Mouse (Mus musculus) thymus, postnatal 10 days (tissue): ENCODE measurements at regions not wholly inside any gene's neighbourhood (a gene's known extent, or its start where the extent isn't known, plus 50 kb on each side); places are given as distances from the start of the nearest gene placed in this dataset.
"Not testable (repeated sequence)": the region's sequence is repeated elsewhere in the genome, so short reads cannot be mapped to it uniquely, and the experiment has no call there.

Source experiments
- DNase-seq, 2 experiments: peaks; one replicate each; pipeline ENCODE4 v3.0.0; 2021; ENCODE audit warnings: low spot score in 2 of 2

DNA sequence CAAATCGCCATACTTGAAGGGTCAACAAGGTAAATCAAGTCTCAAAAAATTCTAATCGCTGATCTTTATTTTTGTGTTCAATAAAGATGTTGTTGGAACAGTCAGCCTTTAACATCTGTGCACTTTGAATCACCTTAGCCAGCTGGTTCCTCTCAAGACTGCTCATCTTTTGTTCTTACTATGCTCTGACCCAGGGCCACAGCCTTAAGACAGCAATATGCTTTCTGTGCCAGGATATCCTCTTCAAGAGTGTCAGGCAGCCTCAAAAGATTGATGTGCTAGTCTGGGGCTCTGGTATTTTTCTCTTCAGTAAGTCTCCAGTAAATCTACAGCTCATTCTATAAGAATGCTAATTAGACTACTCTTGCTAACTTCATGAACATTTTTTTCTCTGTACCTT lies 199.9 kb downstream of the Dph6 start:
- no peak for DNase-seq

DNA sequence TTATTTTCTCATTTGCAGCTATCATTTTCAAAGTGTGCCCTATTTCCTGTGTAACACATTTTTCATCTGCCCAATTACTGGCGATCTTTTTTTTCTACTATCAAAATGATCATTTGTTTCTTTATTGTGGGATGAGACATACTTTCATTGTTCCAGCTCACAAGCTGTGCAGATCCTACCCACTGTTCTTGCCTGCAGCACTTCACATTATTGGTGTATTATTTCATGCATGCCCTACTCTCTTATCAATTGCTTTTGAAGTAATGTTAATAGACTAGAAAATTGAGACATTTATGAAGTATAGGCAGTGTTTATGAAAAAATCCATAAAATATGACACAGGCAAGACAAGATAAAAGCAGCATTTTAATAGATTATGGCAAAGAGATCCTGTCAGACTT lies 204.6 kb downstream of the Dph6 start:
- no peak for DNase-seq

DNA sequence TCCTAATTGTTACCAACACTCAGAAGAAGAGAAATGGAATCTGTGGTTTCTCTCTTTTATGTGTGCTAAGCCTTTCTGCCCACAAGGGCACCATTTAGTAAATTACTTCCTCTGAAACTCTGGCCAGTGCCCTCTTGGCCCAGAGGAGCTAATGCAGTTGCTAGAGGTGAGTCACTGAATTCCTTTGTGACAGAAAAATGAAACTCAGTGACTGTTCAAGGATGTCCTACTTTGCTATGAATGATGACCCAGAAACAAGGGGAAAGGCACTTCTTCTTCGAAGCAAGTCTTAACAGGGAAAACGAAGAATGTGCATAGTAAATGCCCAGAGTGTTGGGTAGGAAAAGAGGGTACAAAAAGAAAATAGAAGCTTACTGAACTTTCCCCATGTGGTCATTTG lies 211.0 kb downstream of the Dph6 start:
- no peak for DNase-seq

DNA sequence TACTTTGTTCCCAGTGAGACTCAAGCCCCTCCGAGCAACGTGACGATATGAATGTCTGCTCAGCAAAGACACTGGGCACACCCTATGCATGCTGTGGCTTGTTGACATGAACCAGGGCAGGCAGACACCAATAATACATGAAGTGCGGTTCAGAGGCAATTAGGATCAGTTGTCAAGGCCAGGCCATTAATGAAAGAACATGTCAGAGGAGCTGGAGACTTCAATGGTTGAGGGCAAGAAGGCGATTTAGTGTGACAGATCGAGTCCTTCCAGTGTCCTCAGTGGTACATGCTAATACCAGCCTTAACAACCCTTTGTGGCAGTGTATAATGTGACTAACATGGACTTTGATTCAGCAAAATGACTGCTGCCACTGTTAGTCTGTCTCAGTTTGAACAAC lies 213.8 kb downstream of the Dph6 start:
- no peak for DNase-seq

DNA sequence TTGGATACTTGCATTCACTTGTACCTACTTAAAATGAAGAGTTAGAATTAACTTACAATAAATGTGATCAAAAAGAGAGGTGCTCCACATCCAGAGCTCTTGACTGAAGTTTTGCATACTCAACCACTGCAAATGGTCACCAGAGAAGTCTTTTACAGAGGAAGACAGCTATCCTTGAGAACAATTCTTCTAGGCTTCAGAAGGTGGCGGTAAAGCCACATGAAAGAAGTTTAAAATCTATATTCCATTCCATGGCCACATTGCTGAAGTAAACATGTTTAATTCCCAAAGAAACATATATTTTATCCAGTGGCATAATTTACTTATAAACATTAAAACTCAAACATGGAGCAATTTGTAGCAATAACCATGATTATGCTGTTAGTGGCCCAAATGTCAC lies 215.1 kb downstream of the Dph6 start:
- no peak for DNase-seq

DNA sequence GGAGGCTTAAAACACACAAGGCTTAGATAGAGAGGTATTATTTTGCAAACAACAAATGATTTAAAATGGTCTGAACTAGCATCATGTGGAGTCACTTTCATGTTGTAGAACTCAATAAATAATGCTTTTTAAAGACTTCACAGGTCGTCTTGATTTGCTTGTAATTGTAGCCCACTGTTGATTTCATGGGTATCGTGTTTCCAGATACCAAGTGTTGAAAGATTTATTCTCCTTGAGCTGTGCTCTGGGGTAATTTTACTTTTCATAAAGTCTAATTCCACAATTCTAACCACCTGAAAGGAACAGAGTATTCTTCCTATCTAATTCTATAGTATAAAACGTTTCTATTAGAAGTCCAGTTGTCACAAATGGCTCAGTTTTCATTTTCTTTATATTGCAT lies 216.7 kb downstream of the Dph6 start:
- no peak for DNase-seq

DNA sequence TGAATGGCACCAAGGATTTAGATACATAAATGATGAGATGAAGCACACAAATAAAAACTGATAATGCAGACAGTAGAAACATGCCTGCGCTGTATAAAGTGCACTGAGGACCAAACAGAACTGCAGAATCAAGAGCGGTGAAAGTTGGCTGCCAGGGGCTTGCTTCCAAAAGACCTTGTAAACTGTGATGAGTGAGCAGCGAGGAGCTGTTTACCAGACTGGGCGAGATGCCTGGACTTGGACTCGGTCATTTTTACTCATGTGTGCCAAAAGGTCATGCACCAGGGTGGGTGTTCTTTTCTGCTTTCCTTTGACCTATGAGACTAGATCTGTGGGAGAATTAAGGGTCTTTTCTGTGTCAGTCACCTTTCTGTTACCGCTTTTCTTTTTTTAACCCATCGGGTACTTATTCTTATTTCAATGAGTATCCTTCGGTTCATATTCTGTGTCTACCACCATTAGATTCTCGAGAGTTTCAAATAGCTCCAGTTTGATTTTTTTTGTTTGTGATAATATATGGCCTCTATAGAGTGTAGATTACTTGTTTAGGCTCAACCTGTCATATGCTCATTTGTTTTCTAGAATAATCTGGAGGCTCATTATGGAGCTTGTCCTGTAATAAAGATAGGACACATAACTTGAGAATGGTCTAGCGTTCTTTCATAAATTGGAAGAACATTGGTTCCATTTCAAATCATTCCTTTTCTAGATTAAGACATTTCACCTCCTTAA lies 226.3 kb upstream of the Zfp770 start:
- no peak for DNase-seq

DNA sequence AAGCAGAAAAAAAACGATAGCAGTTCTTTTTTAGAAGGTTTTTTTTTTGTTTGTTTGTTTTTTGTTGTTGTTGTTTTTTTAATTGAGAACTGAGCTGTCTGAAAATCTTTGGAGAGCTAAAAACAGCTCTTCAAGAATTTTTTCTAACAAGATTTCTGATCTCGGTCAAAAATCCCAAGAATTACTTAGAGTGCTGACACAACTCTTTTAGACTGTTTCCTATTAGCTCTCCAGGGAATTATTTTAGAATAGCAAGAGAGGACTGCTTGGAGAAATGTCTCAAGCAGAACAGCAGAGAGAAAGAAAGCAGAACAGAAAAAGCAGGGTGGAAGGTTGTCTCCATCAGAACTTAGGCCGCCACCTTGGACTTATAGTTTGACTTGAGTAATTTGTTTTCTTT lies 218.1 kb upstream of the Zfp770 start:
- no peak for DNase-seq

DNA sequence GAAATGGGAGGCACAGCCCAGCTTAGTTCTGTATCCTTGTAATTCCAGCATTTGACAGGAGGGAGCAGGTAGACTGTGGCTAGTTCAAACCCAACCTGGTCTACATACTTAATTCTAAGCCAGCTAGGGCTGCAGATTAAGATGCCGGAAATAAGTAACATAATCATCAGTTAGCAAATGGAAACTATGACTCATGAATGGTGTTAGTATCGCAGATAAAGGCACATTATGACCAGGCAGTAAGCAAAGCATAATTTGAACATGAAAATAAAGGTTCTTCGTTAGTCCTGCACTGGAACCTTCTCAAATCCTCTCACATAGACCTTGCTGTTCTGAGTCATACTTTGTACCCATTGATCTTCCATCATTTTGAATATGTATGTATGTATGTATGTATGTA lies 211.7 kb upstream of the Zfp770 start:
- DNase-seq = no peak

DNA sequence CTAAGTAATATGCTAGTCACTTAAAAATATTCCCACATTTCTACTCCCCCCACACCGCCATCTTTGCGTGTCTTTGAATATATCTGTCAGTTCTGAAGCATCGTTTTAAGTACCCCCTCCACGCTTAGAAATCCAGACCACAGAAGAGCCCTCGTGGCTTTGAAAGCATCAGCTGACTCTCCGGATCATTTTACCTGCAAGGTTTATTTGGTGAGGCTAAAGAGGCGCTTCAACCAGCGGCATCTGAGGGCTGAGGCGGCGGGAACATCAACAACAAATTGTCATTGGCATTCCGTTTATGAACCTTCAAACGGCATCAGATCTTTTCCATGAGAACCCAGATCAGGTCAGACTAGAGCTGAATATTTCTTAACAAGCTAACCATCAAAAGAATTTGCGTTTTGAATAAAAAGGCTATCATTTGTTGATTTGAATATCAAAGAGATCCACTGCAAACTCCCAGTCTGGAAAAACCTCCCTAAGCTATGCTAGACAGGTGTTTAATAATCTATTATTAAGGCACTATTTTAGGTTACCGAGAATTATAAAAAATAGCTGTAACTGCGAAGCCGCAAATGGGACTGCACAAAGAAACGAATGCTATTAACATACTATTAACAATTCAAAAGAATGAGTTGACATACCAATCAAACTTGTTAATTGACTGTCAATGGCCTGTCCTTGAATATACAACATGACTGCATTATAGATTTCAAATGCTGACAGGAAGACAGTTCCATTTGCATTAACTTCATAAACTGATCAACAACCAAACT lies 210.9 kb upstream of the Zfp770 start:
- DNase-seq = no peak

DNA sequence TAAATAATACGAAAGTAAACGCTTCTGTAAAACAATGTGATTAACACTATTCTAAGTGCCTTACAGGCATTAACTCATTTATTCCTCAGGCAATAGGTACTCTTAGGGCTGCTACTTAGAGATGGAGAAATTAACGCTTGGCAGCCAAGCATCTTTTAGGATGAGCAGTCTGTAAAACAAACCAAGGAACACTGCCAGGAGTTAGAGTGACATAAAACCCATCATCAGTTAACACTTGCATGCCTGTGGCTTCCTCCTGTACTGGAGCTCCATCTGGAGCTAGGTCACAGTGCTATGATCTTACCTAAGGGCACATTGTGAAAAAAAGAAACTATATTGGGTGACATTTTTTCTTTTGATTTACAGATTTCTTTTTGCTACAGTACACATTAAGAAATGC lies 209.4 kb upstream of the Zfp770 start:
- DNase-seq = no peak

DNA sequence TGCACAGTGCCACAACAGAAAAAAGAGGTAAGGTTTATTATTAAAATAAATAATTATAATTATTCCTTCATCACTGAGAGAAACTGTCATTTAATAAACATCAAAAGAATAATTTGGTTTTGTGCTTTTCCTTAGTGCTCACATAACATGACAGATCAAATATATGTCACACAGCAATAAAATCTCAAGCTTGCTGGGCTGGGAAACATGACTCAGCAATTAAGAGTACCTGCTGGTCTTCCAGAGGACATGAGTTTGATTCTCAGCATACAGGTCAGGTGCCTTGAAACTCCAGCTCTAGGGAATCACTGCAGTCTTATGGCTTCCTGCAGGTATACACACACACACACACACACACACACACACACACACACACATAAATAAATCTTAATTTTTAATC lies 208.3 kb upstream of the Zfp770 start:
- DNase-seq = no peak

DNA sequence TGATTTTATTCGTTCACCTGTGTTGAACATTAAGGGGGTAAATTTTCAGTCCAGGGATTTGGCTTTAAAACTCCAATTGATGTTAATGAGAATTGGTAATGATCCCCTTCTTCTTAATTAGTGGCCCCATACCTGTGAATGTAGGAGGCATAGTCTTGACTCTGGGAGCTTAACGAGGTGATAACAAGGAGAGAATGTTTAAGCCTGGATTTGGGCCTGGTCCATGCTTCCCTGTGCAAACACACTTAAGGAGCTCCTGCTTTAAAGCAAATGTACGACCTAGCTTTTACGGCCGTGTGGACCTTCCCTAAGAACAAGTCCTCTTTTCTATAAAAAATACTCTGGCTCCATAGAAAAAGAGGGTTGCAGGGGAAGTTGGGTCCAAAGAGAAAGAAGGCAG lies 206.1 kb upstream of the Zfp770 start:
- no peak for DNase-seq

DNA sequence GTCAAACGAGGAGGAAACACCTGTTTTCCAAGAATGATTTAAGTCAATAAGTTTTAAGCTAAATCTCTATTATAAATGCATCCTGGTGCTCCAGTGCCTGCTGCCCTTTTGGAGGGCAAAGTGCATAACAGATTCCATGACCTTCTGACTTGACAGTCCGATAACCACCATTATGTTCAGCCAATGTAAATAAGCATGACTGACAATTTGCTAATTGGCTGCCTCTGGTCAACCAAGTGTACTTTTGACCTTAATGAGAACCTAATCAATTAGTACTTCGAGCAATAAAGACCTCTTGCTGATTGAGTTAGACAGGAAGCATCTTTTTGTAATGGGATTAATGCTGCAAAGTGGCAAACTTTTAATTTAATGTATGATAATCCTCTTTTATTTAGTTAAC lies 183.3 kb upstream of the Zfp770 start:
- no peak for DNase-seq

DNA sequence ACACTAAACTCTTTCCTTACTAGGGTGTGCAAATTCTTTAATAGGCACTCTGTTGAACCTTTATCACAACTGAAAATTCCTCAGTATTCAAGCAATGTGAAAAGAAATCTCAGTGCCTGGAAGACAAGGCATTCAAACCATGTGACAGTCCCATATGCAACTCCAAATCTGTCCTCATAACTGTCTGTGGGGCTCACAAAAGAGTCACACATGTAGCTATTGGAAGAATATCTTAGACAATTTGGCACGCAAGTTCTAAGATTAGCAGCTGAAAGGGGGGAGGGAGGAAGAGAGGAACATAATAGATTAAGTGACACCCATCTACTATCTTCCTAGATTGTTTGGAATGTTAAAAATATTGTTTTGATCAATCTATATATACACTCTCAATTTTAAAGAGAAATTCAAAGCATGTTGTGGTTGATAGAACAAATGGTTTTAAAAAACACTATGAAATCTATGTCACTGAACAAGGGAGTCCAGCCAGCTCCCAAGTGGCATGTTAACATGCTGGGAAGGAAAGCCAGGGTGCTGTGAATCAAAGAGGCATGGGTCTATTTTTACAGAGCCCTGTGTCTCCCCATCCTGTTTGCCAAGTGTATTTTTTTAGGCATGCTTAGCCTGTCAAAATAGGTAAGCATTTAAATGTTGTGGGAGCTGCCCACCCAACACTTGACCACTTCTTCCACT lies 177.7 kb upstream of the Zfp770 start:
- no peak for DNase-seq

DNA sequence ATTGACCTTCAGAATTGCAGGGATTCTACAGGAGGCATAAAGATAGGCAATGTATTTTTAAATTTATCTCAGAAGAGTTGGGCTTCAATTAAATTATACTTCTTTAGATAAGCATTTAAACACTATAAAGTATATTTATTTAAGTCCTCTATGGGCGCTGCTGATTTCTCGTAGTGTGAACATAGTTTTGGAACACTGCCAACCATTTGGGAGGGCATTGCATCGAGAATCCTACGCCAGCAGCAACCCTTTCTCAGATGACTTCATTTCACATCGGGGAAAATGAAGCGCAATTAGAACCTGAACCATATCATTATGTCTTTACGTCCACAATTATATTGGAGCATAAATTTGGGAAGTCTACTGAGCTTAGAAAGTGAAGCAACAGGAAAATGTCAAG lies 172.2 kb upstream of the Zfp770 start:
- no peak for DNase-seq

DNA sequence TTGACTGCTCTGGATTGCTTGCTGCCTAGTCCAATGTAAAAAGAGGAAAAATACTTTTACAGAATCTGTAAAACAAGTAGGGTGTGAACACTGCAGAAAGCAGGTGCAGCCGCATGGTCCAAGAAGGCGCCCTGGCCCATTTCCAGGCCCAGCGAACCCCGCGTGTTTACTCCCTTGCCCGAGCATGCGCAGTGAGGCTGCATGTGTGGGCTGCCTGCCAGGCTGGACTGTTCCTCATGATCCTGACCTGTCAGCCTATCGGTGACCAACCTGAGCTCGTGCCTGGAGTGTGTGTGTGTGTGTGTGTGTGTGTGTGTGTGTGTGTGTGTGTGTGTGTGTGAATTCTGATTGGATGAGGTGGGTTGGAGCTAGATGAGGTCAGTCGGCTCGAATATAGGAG lies 152.6 kb upstream of the Zfp770 start:
- DNase-seq = not testable (repeated sequence)

DNA sequence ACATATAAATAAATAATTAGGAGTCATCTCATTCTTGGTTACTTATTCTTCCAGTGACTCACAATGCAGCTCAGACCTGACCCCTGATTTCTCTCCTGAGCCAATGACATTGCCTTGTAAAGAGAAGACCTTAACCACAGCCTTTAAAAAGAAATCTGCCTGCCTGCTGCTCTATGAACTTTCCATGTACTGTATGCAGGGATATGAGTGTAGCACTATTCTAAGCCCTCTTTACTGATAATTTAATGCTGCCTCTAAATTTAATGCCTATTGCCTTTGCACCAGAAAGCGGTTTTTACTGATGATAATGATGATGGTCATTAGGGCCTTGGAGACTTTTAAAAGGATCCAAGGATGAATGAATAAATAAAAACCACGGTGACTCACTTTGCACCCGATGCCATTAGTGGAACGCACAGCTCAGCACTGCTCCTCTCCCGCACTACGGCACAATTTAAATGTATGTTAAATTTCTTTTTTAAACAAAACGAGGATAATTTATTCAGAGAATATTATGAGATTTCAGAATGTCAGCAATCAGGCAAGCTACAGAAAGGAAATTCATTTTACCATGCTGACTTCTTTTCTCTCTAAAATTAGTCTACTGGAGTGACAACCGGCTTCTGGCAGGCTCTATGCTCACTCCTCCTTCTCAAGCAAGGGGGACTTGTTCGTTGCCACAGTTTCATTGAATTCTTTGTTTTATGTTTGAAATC lies 139.5 kb upstream of the Zfp770 start:
- DNase-seq = no peak

DNA sequence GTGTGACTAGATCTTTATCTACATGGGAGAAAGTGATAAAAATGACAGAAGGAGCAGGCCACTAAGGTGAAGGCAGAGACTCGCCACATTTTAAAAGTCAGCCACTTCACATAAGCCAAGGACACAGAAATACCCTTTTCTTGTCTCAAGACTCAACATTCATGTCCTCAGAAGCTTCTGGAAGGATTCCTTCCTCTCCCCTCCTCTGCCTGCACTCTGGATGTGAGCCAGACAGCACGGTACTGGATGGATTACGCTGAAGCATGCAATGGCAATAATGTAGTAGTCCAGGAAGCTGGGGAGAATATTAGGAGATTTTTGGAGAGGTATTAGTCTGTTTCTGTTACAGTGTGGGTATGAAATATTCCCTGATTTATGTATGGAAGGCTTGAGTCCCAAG lies 100.5 kb upstream of the Zfp770 start:
- no peak for DNase-seq

DNA sequence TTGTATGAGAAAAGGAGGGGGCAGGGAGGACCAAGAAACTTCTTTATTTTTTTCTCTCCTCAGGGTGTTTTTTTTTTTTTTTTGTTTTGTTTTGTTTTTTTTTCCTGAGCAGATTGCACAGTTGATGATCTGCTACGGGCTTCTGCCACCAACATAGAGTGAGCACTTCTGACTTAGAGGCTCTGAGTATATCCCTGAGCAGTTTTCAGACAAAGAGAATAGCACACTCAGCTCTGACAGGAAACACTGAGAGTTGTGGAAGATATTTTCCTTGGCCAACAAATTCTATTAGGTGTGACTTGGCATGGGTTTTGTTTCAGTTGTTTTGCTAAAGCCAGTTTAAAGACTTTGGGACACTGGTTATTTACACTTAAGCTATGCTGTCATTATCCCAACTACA lies 93.8 kb upstream of the Zfp770 start:
- DNase-seq = no peak

DNA sequence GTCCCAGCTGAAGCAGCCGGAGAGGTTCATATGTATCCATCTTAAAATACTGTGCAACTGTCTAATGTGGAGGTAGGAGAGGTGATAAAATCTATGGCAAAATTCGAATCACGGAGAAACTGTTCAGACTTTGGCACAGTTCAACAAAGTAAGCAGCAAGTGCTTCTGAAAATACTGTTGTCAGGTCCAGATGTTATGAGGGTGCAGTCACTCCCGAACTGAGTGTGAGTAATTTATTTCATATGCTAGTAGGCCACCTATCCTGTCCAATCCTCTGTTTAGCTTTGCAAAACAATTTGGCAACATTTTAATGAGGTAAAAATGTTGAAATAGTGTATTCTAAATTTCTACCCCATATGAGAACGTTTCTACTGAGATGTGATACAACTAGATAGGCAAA lies 90.1 kb upstream of the Zfp770 start:
- no peak for DNase-seq

DNA sequence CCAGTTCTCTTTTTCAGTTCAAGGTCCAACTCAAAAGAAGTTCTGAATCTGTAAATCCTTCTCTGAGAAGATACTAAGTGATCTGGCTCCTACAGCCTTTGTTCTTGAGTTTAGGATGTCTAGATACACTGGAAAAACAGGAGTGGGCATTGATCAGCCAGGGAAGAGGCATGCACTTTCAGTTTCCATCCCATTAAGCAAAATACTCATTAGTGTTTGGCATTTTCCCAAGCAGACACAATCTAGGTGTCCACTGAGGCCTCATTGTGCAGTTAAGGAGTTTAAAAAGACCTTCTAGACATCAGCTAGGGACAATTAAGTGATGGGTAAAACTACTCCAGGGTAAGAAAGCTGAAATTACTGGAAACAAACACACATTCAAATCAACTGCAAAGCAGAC lies 74.3 kb upstream of the Zfp770 start:
- no peak for DNase-seq
